Mouse (Mus musculus): ENCODE data around the gene Sema6c.
"Not testable (repeated sequence)": the region's sequence is repeated elsewhere in the genome, so short reads cannot be mapped to it uniquely, and the experiment has no call there.

Gene Sema6c

GRCm38 (mm10) chr3:95186100-95186499 lies 25.8 kb downstream of the Sema6c start:
- DNase-seq (ENCODE audit: low read depth, low spot score) = no peak

- no peak for DNase-seq (ENCODE audit: low read depth, low spot score)
These were observed 26.6 kb downstream of the Sema6c start for GRCm38 (mm10) chr3:95186888-95187287.

GRCm38 (mm10) chr3:95194721-95195135 lies 34.5 kb downstream of the Sema6c start:
- no peak for DNase-seq (ENCODE audit: low read depth, low spot score)

GRCm38 (mm10) chr3:95195772-95196171 lies 35.5 kb downstream of the Sema6c start:
- DNase-seq (ENCODE audit: low read depth, low spot score) = no peak

GRCm38 (mm10) chr3:95199101-95199500 lies 38.8 kb downstream of the Sema6c start:
- no peak for DNase-seq (ENCODE audit: low read depth, low spot score)

- no peak for DNase-seq (ENCODE audit: low read depth, low spot score)
These were observed 39.9 kb downstream of the Sema6c start for GRCm38 (mm10) chr3:95200132-95200531.

- DNase-seq (ENCODE audit: low read depth, low spot score) = no peak
These were observed 40.3 kb downstream of the Sema6c start for GRCm38 (mm10) chr3:95200562-95200961.

GRCm38 (mm10) chr3:95203880-95204279 lies 43.6 kb downstream of the Sema6c start:
- no peak for DNase-seq (ENCODE audit: low read depth, low spot score)

GRCm38 (mm10) chr3:95208286-95208685 lies 48.0 kb downstream of the Sema6c start:
- DNase-seq (ENCODE audit: low read depth, low spot score) = no peak

- no peak for DNase-seq (ENCODE audit: low read depth, low spot score)
These were observed 50.3 kb downstream of the Sema6c start for GRCm38 (mm10) chr3:95210585-95210984.

GRCm38 (mm10) chr3:95212889-95213608 lies 52.8 kb downstream of the Sema6c start:
- not testable (repeated sequence) for DNase-seq (ENCODE audit: low read depth, low spot score)

- DNase-seq (ENCODE audit: low read depth, low spot score) = no peak
These were observed 53.3 kb downstream of the Sema6c start for GRCm38 (mm10) chr3:95213609-95213975.

- no peak for DNase-seq (ENCODE audit: low read depth, low spot score)
These were observed 56.5 kb downstream of the Sema6c start for GRCm38 (mm10) chr3:95216655-95217254.

GRCm38 (mm10) chr3:95217255-95218134 lies 57.2 kb downstream of the Sema6c start, which contains the start of gene Gabpb2:
Gene Gabpb2 (minus strand): TSS chr3:95217916.
- peak; percentile 83 for DNase-seq (ENCODE audit: low read depth, low spot score)

GRCm38 (mm10) chr3:95218466-95219137 lies 58.3 kb downstream of the Sema6c start:
- no peak for DNase-seq (ENCODE audit: low read depth, low spot score)

GRCm38 (mm10) chr3:95223041-95223440 lies 62.8 kb downstream of the Sema6c start:
- no peak for DNase-seq (ENCODE audit: low read depth, low spot score)
